Mouse (Mus musculus) stomach, postnatal 0 days (tissue): ENCODE results near the gene Sestd1.

ENCODE experiments used
- CTCF ChIP-seq: IDR thresholded peaks from 2 replicates; pipeline ENCODE4 v1.5.1; 2016; ENCODE audit warnings: antibody characterized with exemption, low read depth, mild to moderate bottlenecking, moderate library complexity
- EP300 ChIP-seq: optimal IDR thresholded peaks from 2 replicates; pipeline ENCODE3; 2016; ENCODE audit warnings: antibody characterized with exemption

- TF ChIP-seq CTCF = peak; percentile 52
- TF ChIP-seq EP300 = no peak
Measured at GRCm38 (mm10) chr2:77260134-77260533, 20.3 kb downstream of the Sestd1 start.
